ENCODE assay signal across 7 mouse cellular contexts in genomic region chr5:24445428-24446080, GRCm38 (mm10). TPM values are rescaled to one million over a fixed set of nuclear protein-coding genes. Genes with fewer than 3 reads are reported as not detected.
DNase-seq lines count a peak whose midpoint lies in the region; ATAC-seq and TF ChIP-seq lines count a peak whose summit lies in the region.

No protein-coding gene starts in this region.

- peak overlapping the region; percentile 89 for H3K4me2 ChIP-seq in embryonic facial prominence, embryonic 12.5 days (replicated peaks)
- H3K4me2 ChIP-seq in midbrain, embryonic 13.5 days (replicated peaks) = peak overlapping the region; percentile 95

- no peaks in the 10 kb centered on the region for H3K27me3 ChIP-seq in embryonic facial prominence, embryonic 12.5 days
- H3K27me3 ChIP-seq in hindbrain, embryonic 10.5 days (ENCODE audit: insufficient read depth, poor library complexity, severe bottlenecking) = peaks cover 20% of the 10 kb centered on the region; the same call in 1 of the 2 replicates
- peaks cover 10% of the 10 kb centered on the region; the same call in 1 of the 2 replicates for H3K27me3 ChIP-seq in midbrain, embryonic 13.5 days

- peaks cover 8% of the 10 kb centered on the region for H3K4me1 ChIP-seq in lung, adult 2 months (ENCODE audit: control insufficient read depth, insufficient read depth, low read length)
- peaks cover 30% of the 10 kb centered on the region for H3K4me1 ChIP-seq in embryonic facial prominence, embryonic 12.5 days
- peaks cover 52% of the 10 kb centered on the region for H3K4me1 ChIP-seq in hindbrain, embryonic 10.5 days (replicated peaks)
- peaks cover 37% of the 10 kb centered on the region for H3K4me1 ChIP-seq in midbrain, embryonic 13.5 days (replicated peaks)

- no peaks in the 10 kb centered on the region for H3K9me3 ChIP-seq in embryonic facial prominence, embryonic 12.5 days
- no peaks in the 10 kb centered on the region for H3K9me3 ChIP-seq in hindbrain, embryonic 10.5 days
- no peaks in the 10 kb centered on the region for H3K9me3 ChIP-seq in midbrain, embryonic 13.5 days

- 54% methylated on average over 20 of the region's 20 CpGs for WGBS in lung, adult 2 months
- 55% methylated on average over 20 of the region's 20 CpGs for WGBS in embryonic facial prominence, embryonic 12.5 days
- WGBS in hindbrain, embryonic 10.5 days = 58% methylated on average over 20 of the region's 20 CpGs
- WGBS in midbrain, embryonic 13.5 days = 59% methylated on average over 20 of the region's 20 CpGs

- TF ChIP-seq POLR2A in lung, adult 2 months (IDR thresholded peaks at IDR 0.05; ENCODE audit: borderline replicate concordance, extremely low read depth, low read depth, low read length) = no peak

- peaks cover 30% of the 10 kb centered on the region for H3K36me3 ChIP-seq in embryonic facial prominence, embryonic 12.5 days
- peaks cover 40% of the 10 kb centered on the region for H3K36me3 ChIP-seq in hindbrain, embryonic 10.5 days
- peaks cover 33% of the 10 kb centered on the region for H3K36me3 ChIP-seq in midbrain, embryonic 13.5 days

- ATAC-seq in embryonic facial prominence, embryonic 12.5 days (ENCODE audit: insufficient number of reproducible peaks, insufficient read depth, low FRiP score, low TSS enrichment) = no peak
- ATAC-seq in midbrain, embryonic 13.5 days = peak; percentile 5

- no peak for DNase-seq in lung, adult 2 months
- no peak for DNase-seq in lung, postnatal 25 days (ENCODE audit: low spot score)
- DNase-seq in hindbrain, embryonic 10.5 days (ENCODE audit: low spot score) = no peak
- DNase-seq in left cerebral cortex, adult 8-10 months (ENCODE audit: low spot score in 2 of 2) = no peak
- DNase-seq in urinary bladder, adult 18-20 months (ENCODE audit: low spot score in 2 of 2) = no peak

- peak overlapping the region; percentile 53 for H3K4me3 ChIP-seq in lung, adult 2 months (replicated peaks; ENCODE audit: extremely low read depth, low read depth, low read length)
- peak overlapping the region; percentile 88 for H3K4me3 ChIP-seq in embryonic facial prominence, embryonic 12.5 days
- peak overlapping the region; percentile 96 for H3K4me3 ChIP-seq in hindbrain, embryonic 10.5 days
- H3K4me3 ChIP-seq in midbrain, embryonic 13.5 days (replicated peaks) = peak overlapping the region; percentile 94

- no peak for TF ChIP-seq CTCF in lung, adult 2 months (IDR thresholded peaks at IDR 0.05; ENCODE audit: insufficient read depth, low read length)

- H3K9ac ChIP-seq in embryonic facial prominence, embryonic 12.5 days = peak overlapping the region; percentile 90
- H3K9ac ChIP-seq in midbrain, embryonic 13.5 days (replicated peaks) = peak overlapping the region; percentile 98

- H3K27ac ChIP-seq in embryonic facial prominence, embryonic 12.5 days = peak overlapping the region; percentile 91
- peak overlapping the region; percentile 98 for H3K27ac ChIP-seq in hindbrain, embryonic 10.5 days
- peak overlapping the region; percentile 91 for H3K27ac ChIP-seq in midbrain, embryonic 13.5 days

RNA-seq across cellular contexts. Expression of gene Fastk, which starts 0.5 kb away (rescaled TPM):
- polyA plus RNA-seq in lung, adult 2 months (2012; rRNA removed) = 187 and 234 TPM in 2 replicates
- 117 and 122 TPM in 2 replicates for polyA plus RNA-seq in embryonic facial prominence, embryonic 12.5 days (2016; fragmentation: Nextera tagmentation; extraction: Ambion mirVana)
- 114 and 127 TPM in 2 replicates for polyA plus RNA-seq in hindbrain, embryonic 10.5 days (2016; fragmentation: Nextera tagmentation; extraction: Ambion mirVana)
- polyA plus RNA-seq in midbrain, embryonic 13.5 days (2015; fragmentation: Nextera tagmentation; extraction: Ambion mirVana) = 80.4 and 95.0 TPM in 2 replicates
- total RNA-seq in left cerebral cortex, adult 8-10 months (2022) = 100 to 1,000 TPM; 128 to 142 (median 135) TPM

RNA-seq across cellular contexts. Expression of gene Tmub1, which starts 2.1 kb away (rescaled TPM):
- polyA plus RNA-seq in lung, adult 2 months (2012; rRNA removed) = 49.5 and 56.4 TPM in 2 replicates
- 24.7 and 24.9 TPM in 2 replicates for polyA plus RNA-seq in embryonic facial prominence, embryonic 12.5 days (2016; fragmentation: Nextera tagmentation; extraction: Ambion mirVana)
- polyA plus RNA-seq in hindbrain, embryonic 10.5 days (2016; fragmentation: Nextera tagmentation; extraction: Ambion mirVana) = 32.7 and 38.4 TPM in 2 replicates
- polyA plus RNA-seq in midbrain, embryonic 13.5 days (2015; fragmentation: Nextera tagmentation; extraction: Ambion mirVana) = 46.5 and 49.6 TPM in 2 replicates
- total RNA-seq in left cerebral cortex, adult 8-10 months (2022) = 10 to 100 TPM; 24.2 to 30.3 (median 27.3) TPM

RNA-seq across cellular contexts. Expression of gene Agap3, which starts 6.4 kb away (rescaled TPM):
- 127 TPM in 2 replicates for polyA plus RNA-seq in lung, adult 2 months (2012; rRNA removed)
- polyA plus RNA-seq in embryonic facial prominence, embryonic 12.5 days (2016; fragmentation: Nextera tagmentation; extraction: Ambion mirVana) = 52.4 and 68.6 TPM in 2 replicates
- 31.9 and 36.5 TPM in 2 replicates for polyA plus RNA-seq in hindbrain, embryonic 10.5 days (2016; fragmentation: Nextera tagmentation; extraction: Ambion mirVana)
- 48.8 and 52.2 TPM in 2 replicates for polyA plus RNA-seq in midbrain, embryonic 13.5 days (2015; fragmentation: Nextera tagmentation; extraction: Ambion mirVana)
- 100 to 1,000 TPM; 521 to 543 (median 525) TPM for total RNA-seq in left cerebral cortex, adult 8-10 months (2022)

RNA-seq across cellular contexts. Expression of gene Slc4a2, which starts 21.9 kb away (rescaled TPM):
- 84.6 and 86.8 TPM in 2 replicates for polyA plus RNA-seq in lung, adult 2 months (2012; rRNA removed)
- polyA plus RNA-seq in embryonic facial prominence, embryonic 12.5 days (2016; fragmentation: Nextera tagmentation; extraction: Ambion mirVana) = 46.6 and 49.8 TPM in 2 replicates
- 33.5 and 39.7 TPM in 2 replicates for polyA plus RNA-seq in hindbrain, embryonic 10.5 days (2016; fragmentation: Nextera tagmentation; extraction: Ambion mirVana)
- 20.1 and 25.4 TPM in 2 replicates for polyA plus RNA-seq in midbrain, embryonic 13.5 days (2015; fragmentation: Nextera tagmentation; extraction: Ambion mirVana)
- 10 to 100 TPM; 31.0 to 52.6 (median 39.2) TPM for total RNA-seq in left cerebral cortex, adult 8-10 months (2022)

RNA-seq across cellular contexts. Expression of gene Cdk5, which starts 22.2 kb away (rescaled TPM):
- polyA plus RNA-seq in lung, adult 2 months (2012; rRNA removed) = 47.0 and 71.4 TPM in 2 replicates
- polyA plus RNA-seq in embryonic facial prominence, embryonic 12.5 days (2016; fragmentation: Nextera tagmentation; extraction: Ambion mirVana) = 62.2 and 63.2 TPM in 2 replicates
- polyA plus RNA-seq in hindbrain, embryonic 10.5 days (2016; fragmentation: Nextera tagmentation; extraction: Ambion mirVana) = 46.4 and 61.4 TPM in 2 replicates
- polyA plus RNA-seq in midbrain, embryonic 13.5 days (2015; fragmentation: Nextera tagmentation; extraction: Ambion mirVana) = 95.9 and 102 TPM in 2 replicates
- total RNA-seq in left cerebral cortex, adult 8-10 months (2022) = 100 to 1,000 TPM; 121 to 136 (median 129) TPM
